Mouse (Mus musculus) erythroblast, embryonic 14.5 days (primary cell): ENCODE measurements around the gene Hmga1. TPM values are rescaled to one million over a fixed set of nuclear protein-coding genes. Genes with fewer than 3 reads are reported as not detected.

Source experiments
- H3K27me3 ChIP-seq: 2 replicates; pipeline ENCODE4 v1.6.1; 2012; ENCODE audit warnings: inconsistent platforms; ENCODE audit not compliant: control insufficient read depth
- H3K36me3 ChIP-seq: 2 replicates; pipeline ENCODE4 v1.6.1; 2012; ENCODE audit warnings: mild to moderate bottlenecking, inconsistent platforms; ENCODE audit not compliant: control insufficient read depth
- H3K4me1 ChIP-seq: 2 replicates; pipeline ENCODE4 v1.6.1; 2012; ENCODE audit warnings: inconsistent platforms; ENCODE audit not compliant: control insufficient read depth
- H3K4me3 ChIP-seq: replicated peaks from 2 replicates; pipeline ENCODE3; 2012; ENCODE audit warnings: moderate library complexity, mild to moderate bottlenecking, inconsistent platforms
- H3K9me3 ChIP-seq: 2 replicates; pipeline ENCODE4 v1.6.1; 2012; ENCODE audit warnings: low read length, inconsistent platforms, mixed read lengths; ENCODE audit not compliant: control insufficient read depth
- GATA1 ChIP-seq: IDR thresholded peaks from 2 replicates; pipeline ENCODE4 v1.6.1; 2012; ENCODE audit warnings: low read length, inconsistent platforms, mixed read lengths
- TAL1 ChIP-seq: IDR thresholded peaks from 3 replicates; pipeline ENCODE4 v1.6.1; 2012; ENCODE audit warnings: low read length, inconsistent platforms, mixed read lengths
- polyA plus RNA-seq: library from polyadenylated mRNA; stranded (reverse); fragments of >175 nt; gene quantifications from 2 replicates; pipeline ENCODE4 v1.2.3, GENCODE M21; 2012

Hmga1 gene
- polyA plus RNA-seq, 1 experiment: 57.3 TPM

DNA sequence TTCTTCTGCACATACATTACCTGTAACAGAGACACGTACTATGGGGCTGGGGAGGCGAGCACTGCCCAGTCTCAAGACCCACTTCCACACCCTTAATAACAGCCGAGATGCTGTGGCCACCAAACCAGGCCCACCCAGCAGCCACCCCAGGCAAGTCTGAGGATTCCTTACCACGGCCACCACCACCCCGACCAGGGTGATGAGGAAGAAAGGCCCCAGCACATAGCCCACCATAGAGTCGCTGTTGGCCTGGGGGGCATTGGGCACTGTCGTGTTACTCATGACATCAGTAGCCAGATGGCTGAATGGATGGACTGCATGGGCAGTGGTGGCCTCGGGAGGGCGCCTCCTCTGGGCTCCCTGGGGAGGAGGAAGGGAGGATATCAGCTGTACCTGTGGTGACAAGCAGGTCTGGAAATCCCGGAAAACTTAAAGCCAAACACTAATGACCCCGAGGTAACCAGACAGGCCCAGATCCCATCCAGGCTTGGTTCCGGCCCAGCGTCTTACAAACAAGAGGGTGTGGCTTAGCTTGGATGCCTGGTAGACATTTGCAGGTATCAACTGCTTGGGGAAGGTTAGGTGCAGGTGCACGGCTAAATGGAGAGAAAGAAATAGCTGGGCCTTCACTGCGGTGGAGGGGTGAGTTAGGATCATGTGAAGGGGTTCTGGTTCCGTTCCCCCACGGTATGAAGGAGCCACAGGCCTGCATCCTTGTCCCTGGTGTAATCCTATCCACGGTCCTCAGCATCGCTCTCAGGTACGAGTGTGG, 8.3 kb downstream of the Hmga1 start:
- peak overlapping the region; percentile 75 for H3K4me3 ChIP-seq
- H3K36me3 ChIP-seq: peaks cover 33% of the 10 kb centered on the region
- H3K9me3 ChIP-seq: no peaks in the 10 kb centered on the region
- no peak for TF ChIP-seq TAL1
- no peak for TF ChIP-seq GATA1
- peaks cover 49% of the 10 kb centered on the region for H3K4me1 ChIP-seq
- H3K27me3 ChIP-seq: peaks cover 21% of the 10 kb centered on the region

DNA sequence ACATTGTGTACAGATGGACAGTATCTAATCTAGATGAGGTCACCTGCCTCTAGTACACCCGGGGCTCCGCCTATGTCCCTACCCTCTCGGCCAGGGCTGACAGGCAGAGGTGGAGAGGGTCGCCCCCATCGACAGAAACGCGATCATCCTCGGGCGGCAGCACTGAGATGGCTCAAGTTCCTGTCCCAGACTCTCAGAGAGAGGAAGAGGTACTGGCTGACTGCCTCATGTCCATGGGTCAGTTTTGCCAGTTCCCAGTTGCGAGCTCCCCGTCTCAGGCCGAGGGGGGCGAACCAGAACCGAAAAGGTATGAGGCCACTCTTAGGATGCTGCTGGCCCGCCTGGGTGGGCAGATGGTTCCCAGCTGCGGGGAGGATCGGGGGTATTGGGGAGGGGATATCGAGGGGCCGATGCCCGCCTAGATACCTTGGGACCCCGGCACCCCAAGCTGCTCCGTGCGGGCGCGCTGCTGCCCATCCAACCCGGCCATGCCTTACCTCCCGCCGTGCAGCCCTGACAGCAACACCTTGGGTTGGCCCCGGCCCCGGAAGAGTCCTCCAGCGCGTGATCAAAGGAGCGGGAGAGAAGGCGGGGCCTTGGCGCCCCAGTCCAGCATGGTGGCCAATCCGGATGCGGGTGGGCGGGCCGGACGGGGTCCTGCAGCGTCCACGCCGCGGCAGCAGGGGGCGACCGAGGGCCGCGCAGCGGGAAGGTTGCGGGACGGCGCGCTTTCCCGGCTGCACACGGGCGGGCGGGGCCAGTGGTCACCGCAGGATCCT, 9.1 kb downstream of the Hmga1 start, which contains the start of gene AI413582:
Gene AI413582 (minus strand): TSS at position 594 of the 779 bp plus-strand sequence.
- Histone ChIP-seq H3K9me3 (no peaks in the 10 kb centered on the region), H3K4me1 (peaks cover 45% of the 10 kb centered on the region), H3K27me3 (peaks cover 21% of the 10 kb centered on the region), H3K4me3 (peak within 1 kb of the TSS; percentile 75), H3K36me3 (peaks cover 28% of the 10 kb centered on the region)
- TF ChIP-seq TAL1 (no peak), GATA1 (no peak)

DNA sequence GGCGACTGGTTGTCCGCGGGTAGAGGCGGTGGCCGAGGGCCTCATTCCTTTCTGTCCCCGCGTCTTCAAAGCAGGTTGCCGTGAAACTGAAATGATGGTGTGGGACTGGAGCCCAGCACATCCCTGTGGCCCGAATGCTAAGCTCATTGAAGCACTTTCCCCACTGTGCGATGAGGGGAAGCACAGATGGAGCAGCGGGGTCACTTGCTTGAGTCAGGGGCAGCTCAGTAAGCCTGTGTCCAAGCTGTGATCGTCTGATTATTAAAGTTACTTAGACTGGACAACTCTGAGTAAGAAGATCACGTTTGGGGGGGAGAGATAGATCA, 9.6 kb downstream of the Hmga1 start:
- H3K27me3 ChIP-seq: peaks cover 21% of the 10 kb centered on the region
- peaks cover 45% of the 10 kb centered on the region for H3K4me1 ChIP-seq
- H3K4me3 ChIP-seq: peak overlapping the region; percentile 75
- no peaks in the 10 kb centered on the region for H3K9me3 ChIP-seq
- peaks cover 22% of the 10 kb centered on the region for H3K36me3 ChIP-seq
- TF ChIP-seq TAL1: no peak
- no peak for TF ChIP-seq GATA1

DNA sequence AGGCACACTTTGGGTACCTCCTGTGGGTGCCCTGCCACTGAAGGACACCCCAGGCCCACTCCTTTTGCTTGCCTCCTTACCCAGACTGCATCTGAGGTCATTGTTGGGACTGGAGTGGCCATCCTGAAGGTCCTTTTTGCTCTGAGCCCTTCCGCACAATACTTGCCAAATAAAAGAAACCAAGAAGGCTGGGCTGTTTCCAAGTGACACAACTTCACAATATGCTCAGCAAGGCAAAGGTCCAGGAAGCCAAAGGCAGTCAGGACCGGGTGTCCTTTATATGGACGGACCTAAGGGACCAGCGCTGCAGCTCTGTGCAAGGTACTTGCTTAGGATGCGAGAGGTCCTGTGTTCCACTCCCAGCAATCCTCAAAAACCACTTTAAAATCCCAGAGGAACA, 11.9 kb downstream of the Hmga1 start:
- Histone ChIP-seq H3K27me3 (peaks cover 21% of the 10 kb centered on the region), H3K4me1 (peaks cover 49% of the 10 kb centered on the region), H3K9me3 (no peaks in the 10 kb centered on the region), H3K36me3 (peaks cover 10% of the 10 kb centered on the region), H3K4me3 (no peak overlapping the region)
- TF ChIP-seq TAL1 (no peak), GATA1 (no peak)

DNA sequence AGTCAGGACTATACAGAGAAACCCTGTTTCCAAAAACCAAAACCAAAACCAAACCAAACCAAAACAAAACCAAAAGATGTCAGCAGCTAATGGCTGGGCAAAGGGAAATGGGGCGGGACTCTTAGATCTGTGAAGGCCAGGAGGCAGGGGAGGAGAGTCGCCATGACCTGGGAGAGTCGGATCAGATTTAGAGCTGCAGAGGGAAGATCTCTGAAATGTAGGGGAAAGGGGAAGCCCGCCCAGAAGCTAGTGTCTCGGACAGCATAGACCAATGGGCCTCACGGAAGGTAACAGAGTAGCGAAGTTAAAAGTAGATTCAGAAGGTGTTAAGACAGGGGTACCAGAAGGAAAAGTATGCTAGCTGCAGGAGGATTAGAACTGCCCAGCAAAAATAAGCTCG, 15.0 kb downstream of the Hmga1 start:
- TF ChIP-seq GATA1: no peak
- no peak for TF ChIP-seq TAL1
- H3K36me3 ChIP-seq: peaks cover 7% of the 10 kb centered on the region
- peaks cover 41% of the 10 kb centered on the region for H3K4me1 ChIP-seq

DNA sequence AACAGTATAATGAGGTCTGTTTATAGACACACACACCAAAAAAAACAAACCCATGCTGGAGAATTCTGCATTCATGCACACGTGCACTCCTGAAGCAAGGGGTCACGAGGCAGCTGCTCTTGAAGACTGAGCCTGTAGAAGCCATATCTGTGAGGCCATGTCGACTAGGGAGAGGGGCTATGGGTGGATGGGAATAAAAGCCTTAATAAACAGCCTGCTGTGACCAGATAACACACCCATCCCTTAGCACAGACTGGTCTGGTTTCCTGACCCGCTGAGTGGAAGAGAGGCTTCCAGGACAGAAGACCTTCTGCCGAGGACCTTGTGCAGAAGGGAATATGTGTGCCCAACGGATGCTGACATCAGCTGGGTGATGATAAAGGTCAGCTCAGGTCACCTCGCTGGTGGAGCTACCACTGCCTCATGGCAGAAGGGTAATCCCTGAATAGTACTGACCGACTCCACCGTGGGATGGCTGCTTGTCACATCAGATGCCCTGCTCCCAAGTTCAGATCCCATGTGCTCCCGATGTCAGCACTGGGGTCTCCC, 17.5 kb downstream of the Hmga1 start:
- Histone ChIP-seq H3K9me3 (no peaks in the 10 kb centered on the region), H3K4me1 (peaks cover 41% of the 10 kb centered on the region), H3K27me3 (no peaks in the 10 kb centered on the region), H3K4me3 (no peak overlapping the region), H3K36me3 (peaks cover 21% of the 10 kb centered on the region)
- no peak for TF ChIP-seq TAL1
- no peak for TF ChIP-seq GATA1

More for the DNA sequence above, 15.0 kb downstream of the Hmga1 start:
- Histone ChIP-seq H3K4me3 (no peak overlapping the region), H3K27me3 (peaks cover 16% of the 10 kb centered on the region), H3K9me3 (no peaks in the 10 kb centered on the region)

DNA sequence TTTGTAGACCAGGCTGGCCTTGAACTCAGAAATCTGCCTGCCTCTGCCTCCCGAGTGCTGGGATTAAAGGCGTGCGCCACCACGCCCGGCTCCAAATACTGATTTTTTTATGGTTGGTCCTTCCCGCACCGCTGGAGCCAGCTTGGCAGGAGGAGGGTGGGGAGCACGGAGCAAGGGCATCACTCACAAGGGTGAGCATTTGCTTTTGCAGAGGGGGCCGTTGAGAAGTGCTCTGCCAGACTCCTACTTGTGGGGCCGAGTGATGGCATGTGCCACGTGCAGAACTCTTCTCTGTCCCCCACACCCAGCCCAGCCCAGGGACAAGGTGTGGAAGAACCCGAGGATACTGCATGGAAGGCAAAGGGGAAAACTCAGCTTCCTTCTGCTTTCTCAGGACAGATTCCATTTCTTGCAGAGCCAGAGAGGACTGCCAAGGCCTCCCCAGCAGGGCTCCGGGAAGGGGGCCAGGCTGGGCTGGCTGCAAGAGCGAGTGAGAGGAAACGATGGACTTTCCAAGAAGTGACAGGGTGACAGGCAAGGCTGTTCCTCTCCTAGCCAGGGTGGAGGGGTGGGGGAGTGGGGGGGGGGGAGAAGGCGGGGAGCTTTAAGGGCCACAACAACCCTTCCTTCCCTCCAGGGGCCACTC, 18.3 kb downstream of the Hmga1 start:
- no peaks in the 10 kb centered on the region for H3K27me3 ChIP-seq
- H3K9me3 ChIP-seq: no peaks in the 10 kb centered on the region
- H3K4me3 ChIP-seq: no peak overlapping the region
- H3K36me3 ChIP-seq: peaks cover 27% of the 10 kb centered on the region
- TF ChIP-seq TAL1 (no peak), GATA1 (no peak)
- H3K4me1 ChIP-seq: peaks cover 45% of the 10 kb centered on the region

DNA sequence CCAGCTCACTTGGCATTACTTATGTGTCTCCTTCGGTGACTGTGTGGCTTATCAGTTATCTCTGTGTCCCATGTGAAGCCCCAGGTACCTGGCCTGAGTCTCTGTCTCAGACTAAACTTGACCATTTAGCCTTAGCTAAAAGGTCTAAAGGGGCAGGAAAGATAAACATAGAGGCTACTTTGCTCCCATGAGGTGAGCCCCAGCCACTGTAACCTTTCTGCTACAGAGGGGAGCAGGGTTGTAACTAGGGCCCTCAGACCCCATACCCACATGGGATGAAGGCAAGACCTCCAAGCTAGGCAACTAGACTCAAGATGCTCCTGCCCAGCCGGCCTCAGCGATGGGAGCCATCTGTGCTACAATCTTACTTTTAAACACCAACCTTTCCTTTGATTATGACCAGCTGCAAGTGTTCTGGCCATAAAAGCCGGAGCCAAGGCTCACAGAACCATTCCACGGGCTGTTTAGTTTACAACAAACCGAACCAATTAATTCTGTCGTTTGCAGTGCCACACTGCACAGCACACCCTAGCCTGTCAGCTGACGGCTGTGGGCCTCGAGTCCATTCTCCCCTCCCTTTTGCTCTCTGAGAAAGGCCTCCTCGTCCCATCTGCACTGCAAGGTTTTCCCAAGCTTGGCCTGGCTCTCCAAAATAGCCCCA, 18.9 kb downstream of the Hmga1 start:
- H3K36me3 ChIP-seq: peaks cover 31% of the 10 kb centered on the region
- H3K4me3 ChIP-seq: no peak overlapping the region
- TF ChIP-seq TAL1: no peak
- TF ChIP-seq GATA1: no peak
- H3K9me3 ChIP-seq: no peaks in the 10 kb centered on the region
- H3K27me3 ChIP-seq: no peaks in the 10 kb centered on the region
- H3K4me1 ChIP-seq: peaks cover 51% of the 10 kb centered on the region
